Mouse (Mus musculus): ENCODE data around the gene Taf1b.

- TF ChIP-seq RAD21 (IDR thresholded peaks at IDR 0.05; ENCODE audit: low read depth, low read length): no peak
- TF ChIP-seq CTCF (conservative IDR thresholded peaks at IDR 0.05 in 1 of 2, IDR thresholded peaks at IDR 0.05 in 1 of 2; ENCODE audit: low read depth in 2 of 2, low read length in 2 of 2): no peak
- no peak for TF ChIP-seq POLR2A (IDR thresholded peaks at IDR 0.05; ENCODE audit: low read depth, low read length)
- TF ChIP-seq MAZ (IDR thresholded peaks at IDR 0.05; ENCODE audit: low read depth, low read length): no peak
- no peak for TF ChIP-seq RCOR1 (conservative IDR thresholded peaks at IDR 0.05; ENCODE audit: low read depth, low read length)
These were observed 88.0 kb downstream of the Taf1b start for GRCm38 (mm10) chr12:24586193-24586592.

Measured in CH12.LX (cell line).